Mouse (Mus musculus): ENCODE measurements around the gene Fsip1. TPM values are rescaled to one million over a fixed set of nuclear protein-coding genes. Genes with fewer than 3 reads are reported as not detected.

Fsip1 gene
- polyA plus RNA-seq, 2 experiments, result 0.06 to 0.08 TPM

- ATAC-seq (ENCODE audit: insufficient read depth) (no peak), DNase-seq (ENCODE audit: low read depth in 3 of 3, low spot score in 3 of 3) (no peak)
- Histone ChIP-seq H3K4me3 (ENCODE audit: insufficient read depth in 1 of 2, low read depth in 2 of 2, low read length in 2 of 2) (no peak overlapping the region), H3K27me3 (ENCODE audit: control insufficient read depth, insufficient read depth, low read length) (no peaks in the 10 kb centered on the region), H3K4me1 (replicated peaks; ENCODE audit: control insufficient read depth in 2 of 2, insufficient read depth in 2 of 2, low read length in 1 of 2) (peaks cover 0 to 2% of the 10 kb centered on the region in 2 experiments; a peak in 1 of 4 replicates), H3K9ac (replicated peaks) (no peak overlapping the region), H3K9me3 (ENCODE audit: control insufficient read depth, low read length) (no peaks in the 10 kb centered on the region), H3K4me2 (ENCODE audit: low read depth) (no peak overlapping the region), H3K27ac (no peak overlapping the region), H3K36me3 (replicated peaks; ENCODE audit: control insufficient read depth, insufficient read depth, low read depth) (no peaks in the 10 kb centered on the region)
- WGBS (ENCODE audit: insufficient replicate concordance), result 66% methylated on average over 8 of the region's 8 CpGs
- TF ChIP-seq CTCF (IDR thresholded peaks at IDR 0.05; ENCODE audit: low read depth) (no peak), EP300 (IDR thresholded peaks at IDR 0.05; ENCODE audit: low read depth) (no peak)
These were observed 44.3 kb upstream of the Fsip1 start for GRCm38 (mm10) chr2:118301041-118301545.

- Histone ChIP-seq H3K9me3 (ENCODE audit: control insufficient read depth, low read length) (no peaks in the 10 kb centered on the region), H3K9ac (replicated peaks) (no peak overlapping the region), H3K36me3 (replicated peaks; ENCODE audit: control insufficient read depth, insufficient read depth, low read depth) (no peaks in the 10 kb centered on the region), H3K4me3 (ENCODE audit: insufficient read depth in 1 of 2, low read depth in 2 of 2, low read length in 2 of 2) (no peak overlapping the region), H3K27me3 (ENCODE audit: control insufficient read depth, insufficient read depth, low read length) (no peaks in the 10 kb centered on the region), H3K4me2 (ENCODE audit: low read depth) (no peak overlapping the region), H3K4me1 (replicated peaks; ENCODE audit: control insufficient read depth in 2 of 2, insufficient read depth in 2 of 2, low read length in 1 of 2) (no peaks in the 10 kb centered on the region), H3K27ac (no peak overlapping the region)
- no peak for TF ChIP-seq EP300 (IDR thresholded peaks at IDR 0.05; ENCODE audit: low read depth)
- TF ChIP-seq CTCF (IDR thresholded peaks at IDR 0.05; ENCODE audit: low read depth), result no peak
- ATAC-seq (ENCODE audit: insufficient read depth), result no peak
- no peak for DNase-seq (ENCODE audit: low read depth in 3 of 3, low spot score in 3 of 3)
- WGBS (ENCODE audit: insufficient replicate concordance), result 71% methylated on average over 2 of the region's 2 CpGs
These were observed 43.2 kb upstream of the Fsip1 start for GRCm38 (mm10) chr2:118299981-118300380.

DNA sequence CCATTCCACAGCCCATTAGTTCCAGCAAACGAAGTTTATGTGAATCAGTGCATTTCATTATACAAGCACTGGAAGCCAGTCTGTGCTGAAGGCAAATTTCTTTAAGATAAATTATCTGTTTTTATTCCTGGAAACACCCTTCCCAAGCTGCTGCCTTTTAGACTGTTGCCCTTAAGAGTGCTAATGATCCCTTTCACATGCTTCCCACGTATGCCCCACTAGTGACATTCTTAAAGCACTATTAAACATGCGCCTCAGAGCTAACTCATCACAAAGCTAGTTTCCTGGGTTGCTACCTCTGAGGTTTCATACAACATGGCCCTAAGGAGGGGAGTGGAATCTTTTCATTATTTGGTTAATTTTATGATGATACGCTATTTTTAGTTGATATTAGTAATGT is 41.8 kb upstream of the Fsip1 start:
- TF ChIP-seq EP300 (IDR thresholded peaks at IDR 0.05; ENCODE audit: low read depth), result no peak
- TF ChIP-seq CTCF (IDR thresholded peaks at IDR 0.05; ENCODE audit: low read depth), result no peak
- Histone ChIP-seq H3K4me3 (ENCODE audit: insufficient read depth in 1 of 2, low read depth in 2 of 2, low read length in 2 of 2) (no peak overlapping the region), H3K27ac (no peak overlapping the region), H3K36me3 (replicated peaks; ENCODE audit: control insufficient read depth, insufficient read depth, low read depth) (no peaks in the 10 kb centered on the region), H3K9ac (replicated peaks) (no peak overlapping the region), H3K9me3 (ENCODE audit: control insufficient read depth, low read length) (no peaks in the 10 kb centered on the region), H3K27me3 (ENCODE audit: control insufficient read depth, insufficient read depth, low read length) (no peaks in the 10 kb centered on the region), H3K4me1 (replicated peaks; ENCODE audit: control insufficient read depth in 2 of 2, insufficient read depth in 2 of 2, low read length in 1 of 2) (no peaks in the 10 kb centered on the region), H3K4me2 (ENCODE audit: low read depth) (no peak overlapping the region)
- WGBS (ENCODE audit: insufficient replicate concordance), result 61% methylated on average over 4 of the region's 4 CpGs
- no peak for DNase-seq (ENCODE audit: low read depth in 3 of 3, low spot score in 3 of 3)
- no peak for ATAC-seq (ENCODE audit: insufficient read depth)

- DNase-seq (ENCODE audit: low read depth in 3 of 3, low spot score in 3 of 3) (no peak), ATAC-seq (ENCODE audit: insufficient read depth) (no peak)
- no peaks in the 10 kb centered on the region for H3K27me3 ChIP-seq (ENCODE audit: control insufficient read depth, insufficient read depth, low read length)
- WGBS (ENCODE audit: insufficient replicate concordance), result 34% methylated on average over 2 of the region's 2 CpGs
- H3K4me2 ChIP-seq (ENCODE audit: low read depth), result no peak overlapping the region
- no peak for TF ChIP-seq EP300 (IDR thresholded peaks at IDR 0.05; ENCODE audit: low read depth)
- H3K9me3 ChIP-seq (ENCODE audit: control insufficient read depth, low read length), result no peaks in the 10 kb centered on the region
- H3K4me3 ChIP-seq (ENCODE audit: insufficient read depth in 1 of 2, low read depth in 2 of 2, low read length in 2 of 2), result no peak overlapping the region
- H3K36me3 ChIP-seq (replicated peaks; ENCODE audit: control insufficient read depth, insufficient read depth, low read depth), result no peaks in the 10 kb centered on the region
- no peaks in the 10 kb centered on the region for H3K4me1 ChIP-seq (replicated peaks; ENCODE audit: control insufficient read depth in 2 of 2, insufficient read depth in 2 of 2, low read length in 1 of 2)
- no peak overlapping the region for H3K9ac ChIP-seq (replicated peaks)
- no peak overlapping the region for H3K27ac ChIP-seq
These were observed 41.2 kb upstream of the Fsip1 start for GRCm38 (mm10) chr2:118297966-118298365.

DNA sequence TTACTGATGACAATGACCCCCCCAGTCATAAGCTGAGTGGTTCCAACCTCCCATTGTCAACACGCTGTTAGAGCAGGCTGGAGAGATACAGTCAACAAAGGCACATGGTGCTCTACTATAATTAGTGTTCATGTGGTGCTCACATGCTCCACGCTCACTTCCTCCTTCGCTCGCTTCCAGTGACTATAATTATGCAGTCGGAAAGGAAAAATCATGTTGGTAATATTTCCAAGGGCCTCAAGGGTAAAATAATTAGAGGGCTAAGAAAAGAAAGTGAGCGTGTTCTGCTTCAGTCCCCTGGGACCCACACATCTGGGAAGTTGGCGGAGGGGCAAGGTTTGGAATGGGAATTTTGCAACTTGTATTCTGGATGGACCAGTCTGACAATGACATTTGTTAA is 38.7 kb upstream of the Fsip1 start:
- 59% methylated on average over 7 of the region's 7 CpGs for WGBS (ENCODE audit: insufficient replicate concordance)
- DNase-seq (ENCODE audit: low read depth in 3 of 3, low spot score in 3 of 3) (no peak), ATAC-seq (ENCODE audit: insufficient read depth) (no peak)
- Histone ChIP-seq H3K9me3 (ENCODE audit: control insufficient read depth, low read length) (no peaks in the 10 kb centered on the region), H3K36me3 (replicated peaks; ENCODE audit: control insufficient read depth, insufficient read depth, low read depth) (no peaks in the 10 kb centered on the region), H3K4me1 (replicated peaks; ENCODE audit: control insufficient read depth in 2 of 2, insufficient read depth in 2 of 2, low read length in 1 of 2) (no peaks in the 10 kb centered on the region), H3K27me3 (ENCODE audit: control insufficient read depth, insufficient read depth, low read length) (no peaks in the 10 kb centered on the region), H3K27ac (no peak overlapping the region), H3K4me2 (ENCODE audit: low read depth) (no peak overlapping the region), H3K4me3 (ENCODE audit: insufficient read depth in 1 of 2, low read depth in 2 of 2, low read length in 2 of 2) (no peak overlapping the region), H3K9ac (replicated peaks) (no peak overlapping the region)
- no peak for TF ChIP-seq CTCF (IDR thresholded peaks at IDR 0.05; ENCODE audit: low read depth)
- TF ChIP-seq EP300 (IDR thresholded peaks at IDR 0.05; ENCODE audit: low read depth), result no peak

All from liver, embryonic 14.5 days (tissue).